Mouse (Mus musculus): Measurements from ENCODE around the gene Twf2. TPM values are rescaled to one million over a fixed set of nuclear protein-coding genes. Genes with fewer than 3 reads are reported as not detected.
A peak's percentile ranks its signal among the peaks of the same experiment; 100 is the strongest.

Twf2 gene
- total and polyA plus RNA-seq, 2 experiments = 4.7 to 6.2 TPM

- H3K27me3 ChIP-seq (ENCODE audit: control insufficient read depth, insufficient read depth, low read length) = no peaks in the 10 kb centered on the region
- peaks cover 19% of the 10 kb centered on the region for H3K4me1 ChIP-seq (ENCODE audit: control insufficient read depth, insufficient read depth, low read length)
- no peak overlapping the region for H3K4me3 ChIP-seq (ENCODE audit: insufficient read depth, low read depth, low read length)
- TF ChIP-seq CTCF (IDR thresholded peaks at IDR 0.05; ENCODE audit: low read depth, low read length) (no peak), POLR2A (IDR thresholded peaks at IDR 0.05; ENCODE audit: extremely low read depth, insufficient read depth, low read length) (no peak)
- H3K27ac ChIP-seq (replicated peaks; ENCODE audit: insufficient read depth, low read depth, low read length) = peak overlapping the region; percentile 30; the same call in 1 of the 2 replicates
- H3K9ac ChIP-seq (ENCODE audit: low read depth, low read length) = no peak overlapping the region
- WGBS = 52% methylated on average over 8 of the region's 8 CpGs
- DNase-seq (ENCODE audit: extremely low read depth, low read depth, low spot score) = peak; percentile 86
- H3K79me2 ChIP-seq (ENCODE audit: control insufficient read depth, insufficient read depth, low read length) = no peaks in the 10 kb centered on the region
- peaks cover 23% of the 10 kb centered on the region for H3K36me3 ChIP-seq (ENCODE audit: control insufficient read depth, insufficient read depth, low read length)
Observed at GRCm38 (mm10) chr9:106193930-106194807, 8.7 kb upstream of the Twf2 start.

- WGBS = 96% methylated on average over 8 of the region's 8 CpGs
- H3K9ac ChIP-seq (ENCODE audit: low read depth, low read length) = no peak overlapping the region
- H3K27ac ChIP-seq (replicated peaks; ENCODE audit: insufficient read depth, low read depth, low read length) = no peak overlapping the region
- TF ChIP-seq POLR2A (IDR thresholded peaks at IDR 0.05; ENCODE audit: extremely low read depth, insufficient read depth, low read length) (no peak), CTCF (IDR thresholded peaks at IDR 0.05; ENCODE audit: low read depth, low read length) (no peak)
- no peaks in the 10 kb centered on the region for H3K27me3 ChIP-seq (ENCODE audit: control insufficient read depth, insufficient read depth, low read length)
- no peak overlapping the region for H3K4me3 ChIP-seq (ENCODE audit: insufficient read depth, low read depth, low read length)
- H3K4me1 ChIP-seq (ENCODE audit: control insufficient read depth, insufficient read depth, low read length) = peaks cover 19% of the 10 kb centered on the region
- no peak for DNase-seq (ENCODE audit: extremely low read depth, low read depth, low spot score)
- no peaks in the 10 kb centered on the region for H3K79me2 ChIP-seq (ENCODE audit: control insufficient read depth, insufficient read depth, low read length)
- peaks cover 9% of the 10 kb centered on the region for H3K36me3 ChIP-seq (ENCODE audit: control insufficient read depth, insufficient read depth, low read length)
Observed at GRCm38 (mm10) chr9:106195693-106196092, 7.2 kb upstream of the Twf2 start.

GRCm38 (mm10) chr9:106197081-106197713 is 5.7 kb upstream of the Twf2 start:
- H3K27ac ChIP-seq (replicated peaks; ENCODE audit: insufficient read depth, low read depth, low read length) = no peak overlapping the region
- H3K36me3 ChIP-seq (ENCODE audit: control insufficient read depth, insufficient read depth, low read length) = no peaks in the 10 kb centered on the region
- no peak overlapping the region for H3K9ac ChIP-seq (ENCODE audit: low read depth, low read length)
- DNase-seq (ENCODE audit: extremely low read depth, low read depth, low spot score) = no peak
- no peak overlapping the region for H3K4me3 ChIP-seq (ENCODE audit: insufficient read depth, low read depth, low read length)
- H3K27me3 ChIP-seq (ENCODE audit: control insufficient read depth, insufficient read depth, low read length) = no peaks in the 10 kb centered on the region
- no peak for TF ChIP-seq CTCF (IDR thresholded peaks at IDR 0.05; ENCODE audit: low read depth, low read length)
- TF ChIP-seq POLR2A (IDR thresholded peaks at IDR 0.05; ENCODE audit: extremely low read depth, insufficient read depth, low read length) = no peak
- peaks cover 19% of the 10 kb centered on the region for H3K4me1 ChIP-seq (ENCODE audit: control insufficient read depth, insufficient read depth, low read length)
- H3K79me2 ChIP-seq (ENCODE audit: control insufficient read depth, insufficient read depth, low read length) = no peaks in the 10 kb centered on the region
- WGBS = 98% methylated on average over 3 of the region's 3 CpGs

- Histone ChIP-seq H3K36me3 (ENCODE audit: control insufficient read depth, insufficient read depth, low read length) (no peaks in the 10 kb centered on the region), H3K4me1 (ENCODE audit: control insufficient read depth, insufficient read depth, low read length) (peaks cover 20% of the 10 kb centered on the region), H3K27ac (replicated peaks; ENCODE audit: insufficient read depth, low read depth, low read length) (no peak overlapping the region), H3K9ac (ENCODE audit: low read depth, low read length) (no peak overlapping the region), H3K4me3 (ENCODE audit: insufficient read depth, low read depth, low read length) (no peak overlapping the region), H3K79me2 (ENCODE audit: control insufficient read depth, insufficient read depth, low read length) (no peaks in the 10 kb centered on the region), H3K27me3 (ENCODE audit: control insufficient read depth, insufficient read depth, low read length) (no peaks in the 10 kb centered on the region)
- no peak for DNase-seq (ENCODE audit: extremely low read depth, low read depth, low spot score)
- 98% methylated on average over 9 of the region's 9 CpGs for WGBS
- no peak for TF ChIP-seq CTCF (IDR thresholded peaks at IDR 0.05; ENCODE audit: low read depth, low read length)
- TF ChIP-seq POLR2A (IDR thresholded peaks at IDR 0.05; ENCODE audit: extremely low read depth, insufficient read depth, low read length) = no peak
Observed at GRCm38 (mm10) chr9:106197732-106198131, 5.2 kb upstream of the Twf2 start.

- 0 out of 2 replicates have a peak overlapping the region, but pooled peaks have one; percentile 5 for H3K27ac ChIP-seq (replicated peaks; ENCODE audit: insufficient read depth, low read depth, low read length)
Observed at GRCm38 (mm10) chr9:106198962-106199458, 3.9 kb upstream of the Twf2 start.

More at GRCm38 (mm10) chr9:106198962-106199458, 3.9 kb upstream of the Twf2 start:
- no peaks in the 10 kb centered on the region for H3K27me3 ChIP-seq (ENCODE audit: control insufficient read depth, insufficient read depth, low read length)
- H3K36me3 ChIP-seq (ENCODE audit: control insufficient read depth, insufficient read depth, low read length) = no peaks in the 10 kb centered on the region
- TF ChIP-seq CTCF (IDR thresholded peaks at IDR 0.05; ENCODE audit: low read depth, low read length) (no peak), POLR2A (IDR thresholded peaks at IDR 0.05; ENCODE audit: extremely low read depth, insufficient read depth, low read length) (0 out of 2 replicates have a peak, but pooled peaks have one; percentile 31)
- no peaks in the 10 kb centered on the region for H3K79me2 ChIP-seq (ENCODE audit: control insufficient read depth, insufficient read depth, low read length)
- peak overlapping the region; percentile 83 for H3K9ac ChIP-seq (ENCODE audit: low read depth, low read length)
- H3K4me1 ChIP-seq (ENCODE audit: control insufficient read depth, insufficient read depth, low read length) = peaks cover 11% of the 10 kb centered on the region
- DNase-seq (ENCODE audit: extremely low read depth, low read depth, low spot score) = peak; percentile 54
- peak overlapping the region; percentile 72 for H3K4me3 ChIP-seq (ENCODE audit: insufficient read depth, low read depth, low read length)
- 2% methylated on average over 36 of the region's 51 CpGs for WGBS

Measured in liver, adult 2 months (tissue).